Mouse (Mus musculus) CH12.LX (cell line): ENCODE results near the gene Plxna1. TPM values are rescaled to one million over a fixed set of nuclear protein-coding genes. Genes with fewer than 3 reads are reported as not detected.

ENCODE experiments used
- DNase-seq: peaks from one replicate; pipeline ENCODE4 v3.0.0-alpha.2; 2013; ENCODE audit errors: extremely low read depth
- H3K27ac ChIP-seq: 2 replicates; pipeline ENCODE4 v1.5.1; 2012; ENCODE audit warnings: low read depth, mild to moderate bottlenecking, control low read depth, moderate library complexity; ENCODE audit not compliant: insufficient read depth
- H3K27me3 ChIP-seq: replicated peaks from 2 replicates; pipeline ENCODE3; 2012; ENCODE audit warnings: inconsistent platforms
- H3K36me3 ChIP-seq, 2 experiments: replicated peaks in 1 of 2; 2 replicates each; pipeline versions ENCODE3 to v1.6.1; 2012; ENCODE audit warnings: inconsistent platforms in 1 of 2, low read length in 1 of 2, mild to moderate bottlenecking in 1 of 2, mixed read lengths in 1 of 2, moderate library complexity in 1 of 2; ENCODE audit not compliant: control insufficient read depth in 1 of 2, insufficient read depth in 1 of 2
- H3K4me1 ChIP-seq, 2 experiments: 2 replicates each; pipeline ENCODE4 v1.6.1; 2012; ENCODE audit warnings: inconsistent platforms in 1 of 2, moderate library complexity in 1 of 2; ENCODE audit not compliant: insufficient read depth in 2 of 2, control insufficient read depth in 1 of 2
- H3K4me2 ChIP-seq: 2 replicates; pipeline ENCODE4 v1.6.1; 2012; ENCODE audit warnings: low read depth, mild to moderate bottlenecking, control low read depth; ENCODE audit not compliant: poor library complexity, insufficient read depth, severe bottlenecking
- H3K4me3 ChIP-seq, 3 experiments: fragments of 150-350 bp in 1 of 3; sonication (generic) in 1 of 3; replicated peaks in 1 of 3; 2 replicates each; pipeline versions ENCODE3 to v1.5.1; 2011 to 2012; ENCODE audit warnings: low read depth in 2 of 3, low read length in 2 of 3, mild to moderate bottlenecking in 2 of 3, moderate library complexity in 2 of 3, control low read depth in 1 of 3, improper control_type of control experiment in 1 of 3, inconsistent platforms in 1 of 3, mixed read lengths in 1 of 3; ENCODE audit not compliant: poor library complexity in 1 of 3
- H3K79me2 ChIP-seq: replicated peaks from 2 replicates; pipeline ENCODE4 v1.6.1; 2012; ENCODE audit warnings: mild to moderate bottlenecking, moderate library complexity; ENCODE audit not compliant: control insufficient read depth, poor library complexity, insufficient read depth, severe bottlenecking; ENCODE audit errors: extremely low read depth
- H3K9ac ChIP-seq: 2 replicates; pipeline ENCODE4 v1.6.1; 2012; ENCODE audit warnings: low read depth, mild to moderate bottlenecking, control low read depth, moderate library complexity; ENCODE audit not compliant: insufficient read depth
- H3K9me3 ChIP-seq: replicated peaks from 2 replicates; pipeline ENCODE3; 2012; ENCODE audit warnings: low read length, inconsistent platforms, mixed read lengths
- CHD1 ChIP-seq: IDR thresholded peaks from 2 replicates; pipeline ENCODE4 v1.6.1; 2012; ENCODE audit warnings: low read depth, low read length, improper control_type of control experiment, inconsistent platforms
- CHD2 ChIP-seq: IDR thresholded peaks from 2 replicates; pipeline ENCODE4 v1.6.1; 2011; ENCODE audit warnings: low read length, improper control_type of control experiment
- IRF4 ChIP-seq: IDR thresholded peaks from 2 replicates; pipeline ENCODE4 v1.6.1; 2014; ENCODE audit warnings: low read depth, mild to moderate bottlenecking, inconsistent platforms, low read length, improper control_type of control experiment
- KAT2A ChIP-seq: IDR thresholded peaks from 2 replicates; pipeline ENCODE4 v1.6.1; 2012; ENCODE audit warnings: low read length, improper control_type of control experiment, inconsistent platforms; ENCODE audit not compliant: insufficient replicate concordance
- MAFK ChIP-seq: IDR thresholded peaks from 2 replicates; pipeline ENCODE4 v1.6.1; 2011; ENCODE audit warnings: low read length, improper control_type of control experiment; ENCODE audit not compliant: insufficient replicate concordance
- NELFE ChIP-seq: IDR thresholded peaks from 2 replicates; pipeline ENCODE4 v1.6.1; 2011; ENCODE audit warnings: low read depth, low read length, improper control_type of control experiment
- RAD21 ChIP-seq: IDR thresholded peaks from 2 replicates; pipeline ENCODE4 v1.6.1; 2011; ENCODE audit warnings: low read depth, mild to moderate bottlenecking, low read length, improper control_type of control experiment, moderate library complexity
- SIN3A ChIP-seq: IDR thresholded peaks from 2 replicates; pipeline ENCODE4 v1.6.1; 2012; ENCODE audit warnings: low read length, improper control_type of control experiment, inconsistent platforms
- TBP ChIP-seq: conservative IDR thresholded peaks from 2 replicates; pipeline ENCODE4 v1.6.1; 2011; ENCODE audit warnings: low read depth, low read length, improper control_type of control experiment
- TCF12 ChIP-seq: IDR thresholded peaks from 2 replicates; pipeline ENCODE4 v1.6.1; 2014; ENCODE audit warnings: low read depth, mild to moderate bottlenecking, inconsistent platforms, low read length, improper control_type of control experiment
- UBTF ChIP-seq: IDR thresholded peaks from 2 replicates; pipeline ENCODE4 v1.6.1; 2012; ENCODE audit warnings: low read depth, mild to moderate bottlenecking, inconsistent platforms, low read length, improper control_type of control experiment, moderate library complexity
- USF1 ChIP-seq: IDR thresholded peaks from 2 replicates; pipeline ENCODE4 v1.6.1; 2014; ENCODE audit warnings: low read depth, mild to moderate bottlenecking, inconsistent platforms, low read length, improper control_type of control experiment
- ZKSCAN1 ChIP-seq: IDR thresholded peaks from 2 replicates; pipeline ENCODE4 v1.6.1; 2012; ENCODE audit warnings: low read depth, inconsistent platforms, low read length, improper control_type of control experiment, borderline replicate concordance
- dilution Hi-C: fragments of 300-500 bp; cut with MboI; formaldehyde crosslinking; loops from 2 replicates; pipeline ENCODE4 v1.14.3; 2020; ENCODE audit warnings: low sequenced_read_pairs; ENCODE audit not compliant: extremely low pct_unique_long_range_greater_than_20kb, extremely low pct_ligation_motif_present
- in situ Hi-C: fragments of 300-500 bp; cut with MboI; formaldehyde crosslinking; loops from 3 replicates; pipeline ENCODE4 v1.14.3; 2019; ENCODE audit warnings: low sequenced_read_pairs, low pct_ligation_motif_present, low pct_unique_long_range_greater_than_20kb, mixed read lengths
- polyA plus RNA-seq: library from polyadenylated mRNA; unstranded; fragments of >175 nt; gene quantifications from 2 replicates; pipeline ENCODE4 v1.2.1, GENCODE M21; 2012; ENCODE audit warnings: low read depth; ENCODE audit not compliant: insufficient read length
- total RNA-seq, 2 experiments: library from RNA; depleted of rRNA; stranded (reverse); fragments of 300-350 nt in 1 of 2; fragments of >200 nt in 1 of 2; gene quantifications; 2 replicates each; pipeline ENCODE4 v1.2.3; 2012 to 2014

Gene Plxna1
- total and polyA plus RNA-seq, 3 experiments: 8.9 to 29.5 (median 18.5) TPM

DNA sequence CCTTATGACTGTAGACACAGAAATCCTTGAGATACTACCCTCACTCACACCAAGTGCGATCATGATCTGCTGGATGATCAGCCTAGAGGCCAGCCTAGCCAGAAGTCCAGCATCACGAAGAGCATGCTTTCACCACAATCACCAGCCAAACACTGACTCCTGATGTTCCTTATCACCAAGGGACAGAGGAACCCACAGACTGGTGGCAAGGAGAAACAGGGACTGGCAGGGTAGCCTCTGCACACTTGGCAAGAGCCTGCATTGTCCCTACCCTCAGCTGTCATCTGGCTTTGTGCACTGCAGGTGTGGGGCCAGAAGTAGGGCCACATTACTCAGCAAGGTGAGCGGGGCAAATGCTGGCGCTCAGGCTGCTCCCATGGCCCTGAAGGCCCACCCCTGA lies 37.6 kb downstream of the Plxna1 start:
- in situ Hi-C loops: no loop called here

DNA sequence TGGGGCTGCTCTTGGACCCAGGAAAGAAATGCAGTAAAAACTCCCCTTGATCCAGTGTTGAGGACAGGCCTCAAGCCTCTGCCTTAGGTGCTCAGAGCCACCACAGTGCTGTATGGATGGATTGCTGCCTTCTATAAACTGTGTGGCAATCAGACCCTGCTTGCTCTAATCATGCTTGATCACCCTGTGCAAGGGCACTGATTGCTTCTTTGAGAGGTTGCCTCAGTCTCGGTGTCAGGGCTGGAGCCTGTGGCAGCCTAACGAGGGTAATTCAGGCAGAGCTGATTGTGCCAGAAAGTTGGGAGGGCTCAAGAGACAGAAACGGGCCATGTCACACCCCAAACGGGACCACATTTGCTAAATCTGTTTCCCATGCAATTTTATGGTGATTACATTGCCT lies 47.2 kb downstream of the Plxna1 start:
- Histone ChIP-seq H3K27ac (no peak overlapping the region), H3K9me3 (no peaks in the 10 kb centered on the region), H3K9ac (no peak overlapping the region), H3K4me1 (peaks cover 8 to 33% of the 10 kb centered on the region in 2 experiments; a peak in 2 of 4 replicates), H3K4me2 (no peak overlapping the region), H3K4me3 (no peak overlapping the region), H3K27me3 (no peaks in the 10 kb centered on the region), H3K79me2 (no peaks in the 10 kb centered on the region), H3K36me3 (peaks cover 25 to 50% of the 10 kb centered on the region in 2 experiments)
- in situ Hi-C loops: no loop called here
- TF ChIP-seq NELFE: no peak
- no peak for DNase-seq
- dilution Hi-C loops: no loop called here

More for the DNA sequence above, 37.6 kb downstream of the Plxna1 start:
- Histone ChIP-seq H3K27me3 (no peaks in the 10 kb centered on the region), H3K4me3 (no peak overlapping the region), H3K36me3 (peaks cover 68 to 96% of the 10 kb centered on the region in 2 experiments), H3K4me1 (peaks cover 12 to 53% of the 10 kb centered on the region in 2 experiments), H3K4me2 (no peak overlapping the region), H3K9ac (no peak overlapping the region), H3K79me2 (no peaks in the 10 kb centered on the region), H3K9me3 (no peaks in the 10 kb centered on the region), H3K27ac (no peak overlapping the region)
- no peak for DNase-seq
- TF ChIP-seq USF1 (no peak), MAFK (no peak), SIN3A (no peak), IRF4 (no peak), NELFE (no peak), CHD1 (no peak), ZKSCAN1 (no peak), KAT2A (no peak), TBP (no peak)
- dilution Hi-C loops: no loop called here

DNA sequence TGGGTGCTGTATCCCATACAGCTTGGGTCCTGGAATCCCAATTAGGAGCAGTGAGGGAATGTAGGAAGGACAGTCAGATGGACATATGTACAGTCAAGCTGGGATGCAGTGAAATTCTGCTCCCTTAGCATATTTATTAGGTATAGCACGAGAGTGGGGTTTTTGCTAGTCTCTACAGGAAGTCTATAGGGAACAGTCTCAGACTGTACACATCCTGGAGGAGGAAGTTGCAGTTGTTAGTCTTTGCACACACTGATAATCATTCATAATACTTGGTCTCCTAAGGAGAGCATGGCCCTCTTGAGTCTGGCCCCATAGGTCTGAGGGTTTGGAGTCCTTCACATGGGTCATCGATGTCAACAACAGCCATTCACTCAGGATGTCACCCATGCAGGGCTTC lies 50.9 kb downstream of the Plxna1 start:
- no peak for DNase-seq
- peaks cover 7% of the 10 kb centered on the region for H3K9me3 ChIP-seq
- peaks cover 10 to 45% of the 10 kb centered on the region in 2 experiments; a peak in 2 of 4 replicates for H3K4me1 ChIP-seq
- no peaks in the 10 kb centered on the region for H3K27me3 ChIP-seq
- H3K9ac ChIP-seq: no peak overlapping the region
- TF ChIP-seq TCF12: no peak
- TF ChIP-seq RAD21: no peak
- no peak for TF ChIP-seq UBTF
- TF ChIP-seq CHD2: no peak
- TF ChIP-seq, all 38 proteins: peak for 0
- no peak overlapping the region for H3K4me2 ChIP-seq
- H3K4me3 ChIP-seq: no peak overlapping the region
- dilution Hi-C loops (no loop called here), in situ Hi-C loops (no loop called here)
- H3K27ac ChIP-seq: no peak overlapping the region
- H3K79me2 ChIP-seq: no peaks in the 10 kb centered on the region
- H3K36me3 ChIP-seq: peaks cover 0 to 13% of the 10 kb centered on the region in 2 experiments
